Mouse (Mus musculus): Measurements from ENCODE around the gene Speer4a.
"Not testable (repeated sequence)": the region's sequence is repeated elsewhere in the genome, so short reads cannot be mapped to it uniquely, and the experiment has no call there.

Speer4a gene

DNA sequence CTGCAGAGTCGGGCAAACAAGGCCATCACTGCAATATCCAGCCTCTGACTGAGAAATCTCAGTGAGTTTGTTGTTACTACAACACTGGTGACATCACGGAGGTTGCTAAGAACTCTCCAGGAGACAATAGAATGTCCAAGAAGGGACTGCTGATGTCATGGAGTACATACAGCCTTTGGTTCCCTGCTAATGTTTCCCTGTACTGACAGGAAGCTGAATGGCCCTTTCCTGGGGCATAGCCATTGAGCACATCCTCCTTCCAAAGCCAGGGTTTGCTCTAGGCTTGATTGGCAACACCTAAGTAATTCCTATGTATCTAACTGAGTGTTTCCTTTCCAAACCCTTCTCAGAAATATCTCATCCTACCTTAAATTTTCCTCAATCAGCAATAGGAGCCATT, at the start of gene Speer4a:
Speer4a (minus strand) TSS at position 101 of the 400 bp plus-strand sequence.
- DNase-seq (ENCODE audit: low spot score) = not testable (repeated sequence)

DNA sequence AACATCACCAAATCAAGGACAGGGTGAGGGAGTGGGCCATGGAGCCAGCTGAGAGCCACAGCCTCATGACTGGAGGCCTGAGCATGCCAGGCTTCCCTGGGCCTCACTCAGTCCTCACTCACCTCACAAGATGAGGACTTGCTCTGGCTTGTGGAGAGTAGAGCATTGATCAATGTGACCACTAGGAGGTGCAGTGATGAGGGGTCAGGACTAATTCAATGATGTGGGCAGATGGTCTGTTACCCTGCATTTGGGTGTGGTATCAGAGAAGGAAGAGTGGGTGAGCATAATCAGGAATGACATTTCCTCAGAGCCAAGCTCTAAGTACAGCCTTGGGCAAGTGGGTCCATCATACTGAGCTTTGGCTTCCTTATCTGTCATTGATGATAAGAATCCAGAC, 39.7 kb upstream of the Speer4a start:
- DNase-seq (ENCODE audit: low spot score) = not testable (repeated sequence)

DNA sequence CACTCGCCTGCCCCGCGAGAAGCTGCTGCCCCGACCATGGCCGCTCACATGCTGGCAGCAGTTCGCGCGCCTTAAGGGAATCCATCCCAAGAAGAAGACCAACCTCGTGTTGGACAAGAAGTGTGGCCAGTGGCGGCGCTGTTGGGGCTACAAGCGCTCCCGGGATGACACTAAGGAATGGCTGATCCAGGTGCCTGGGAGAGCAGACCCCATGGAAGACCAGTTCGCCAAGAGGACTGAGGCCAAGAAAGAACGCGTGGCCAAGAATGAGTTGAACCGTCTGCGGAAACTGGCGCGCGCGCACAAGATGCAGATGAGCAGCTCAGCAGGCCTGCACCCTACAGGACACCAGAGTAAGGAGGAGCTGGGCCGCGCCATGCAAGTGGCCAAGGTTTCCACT, 31.4 kb upstream of the Speer4a start:
- DNase-seq (ENCODE audit: low spot score) = no peak

GRCm38 (mm10) chr5:26058481-26058880, 19.1 kb upstream of the Speer4a start, which contains the start of gene Gm7347:
Gene Gm7347, minus strand, starts transcription at chr5:26058581.
- not testable (repeated sequence) for DNase-seq (ENCODE audit: low spot score)

GRCm38 (mm10) chr5:26022816-26023215, 16.5 kb downstream of the Speer4a start, which contains the start of gene Gm5862:
Gene Gm5862, minus strand, starts transcription at chr5:26022916.
- DNase-seq (ENCODE audit: low spot score) = not testable (repeated sequence)

GRCm38 (mm10) chr5:26007697-26008096, 31.7 kb downstream of the Speer4a start:
- not testable (repeated sequence) for DNase-seq (ENCODE audit: low spot score)

- not testable (repeated sequence) for DNase-seq (ENCODE audit: low spot score)
These were observed 32.2 kb downstream of the Speer4a start for GRCm38 (mm10) chr5:26006937-26007695.

DNA sequence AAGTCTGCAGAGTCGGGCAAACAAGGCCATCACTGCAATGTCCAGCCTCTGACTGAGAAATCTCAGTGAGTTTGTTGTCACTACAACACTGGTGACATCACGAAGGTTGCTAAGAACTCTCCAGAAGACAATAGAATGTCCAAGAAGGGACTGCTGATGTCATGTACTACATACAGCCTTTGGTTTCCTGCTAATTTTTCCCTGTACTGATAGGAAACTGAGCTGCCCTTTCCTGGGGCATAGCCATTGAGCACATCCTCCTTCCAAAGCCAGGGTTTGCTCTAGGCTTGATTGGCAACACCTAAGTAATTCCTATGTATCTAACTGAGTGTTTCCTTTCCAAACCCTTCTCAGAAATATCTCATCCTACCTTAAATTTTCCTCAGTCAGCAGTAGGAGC, 34.7 kb downstream of the Speer4a start, which contains the start of gene Gm1979:
Gm1979 (minus strand) TSS at position 101 of the 400 bp plus-strand sequence.
- not testable (repeated sequence) for DNase-seq (ENCODE audit: low spot score)

DNA sequence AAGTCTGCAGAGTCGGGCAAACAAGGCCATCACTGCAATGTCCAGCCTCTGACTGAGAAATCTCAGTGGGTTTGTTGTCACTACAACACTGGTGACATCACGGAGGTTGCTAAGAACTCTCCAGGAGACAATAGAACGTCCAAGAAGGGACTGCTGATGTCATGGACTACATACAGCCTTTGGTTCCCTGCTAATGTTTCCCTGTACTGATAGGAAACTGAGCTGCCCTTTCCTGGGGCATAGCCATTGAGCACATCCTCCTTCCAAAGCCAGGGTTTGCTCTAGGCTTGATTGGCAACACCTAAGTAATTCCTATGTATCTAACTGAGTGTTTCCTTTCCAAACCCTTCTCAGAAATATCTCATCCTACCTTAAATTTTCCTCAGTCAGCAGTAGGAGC, 50.8 kb downstream of the Speer4a start, which contains the start of gene Gm21698:
Gm21698 (minus strand) TSS at position 101 of the 400 bp plus-strand sequence.
- DNase-seq (ENCODE audit: low spot score) = not testable (repeated sequence)
